Mouse (Mus musculus) spleen, adult 2 months (tissue): ENCODE data around the gene Tulp3.

ENCODE experiments used
- CTCF ChIP-seq: fragments of 200-500 bp; IDR thresholded peaks from 2 replicates; pipeline ENCODE4 v1.5.1; 2011; ENCODE audit warnings: mild to moderate bottlenecking, inconsistent platforms; ENCODE audit not compliant: insufficient read depth, insufficient read length, insufficient replicate concordance; ENCODE audit errors: extremely low read depth
- POLR2A ChIP-seq: fragments of 200-500 bp; IDR thresholded peaks from 2 replicates; pipeline ENCODE4 v1.6.1; 2011; ENCODE audit warnings: low read depth, low read length, inconsistent platforms

DNA sequence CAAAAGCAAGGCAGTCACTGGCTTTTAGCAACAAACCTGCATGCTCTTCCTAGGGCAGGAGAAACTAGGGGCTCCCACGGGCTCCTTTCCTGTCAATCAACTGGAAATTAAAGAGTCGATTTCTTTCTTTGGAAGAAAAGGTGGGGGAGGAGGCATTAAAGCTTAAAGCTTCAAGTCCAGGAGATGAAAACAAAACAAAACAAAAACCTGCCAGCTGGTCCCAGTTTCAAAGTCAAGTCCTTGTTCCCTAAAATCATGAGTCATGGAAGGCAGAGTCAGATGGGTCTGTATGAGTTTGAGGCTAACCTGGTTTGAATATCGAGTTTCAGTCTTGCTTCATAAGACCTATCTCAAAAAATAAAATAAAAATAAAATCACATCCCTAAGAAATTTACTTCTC, 1.5 kb downstream of the Tulp3 start:
- no peak for TF ChIP-seq CTCF
- TF ChIP-seq POLR2A = no peak
